Mouse (Mus musculus): Measurements from ENCODE around the gene Galntl6.

DNA sequence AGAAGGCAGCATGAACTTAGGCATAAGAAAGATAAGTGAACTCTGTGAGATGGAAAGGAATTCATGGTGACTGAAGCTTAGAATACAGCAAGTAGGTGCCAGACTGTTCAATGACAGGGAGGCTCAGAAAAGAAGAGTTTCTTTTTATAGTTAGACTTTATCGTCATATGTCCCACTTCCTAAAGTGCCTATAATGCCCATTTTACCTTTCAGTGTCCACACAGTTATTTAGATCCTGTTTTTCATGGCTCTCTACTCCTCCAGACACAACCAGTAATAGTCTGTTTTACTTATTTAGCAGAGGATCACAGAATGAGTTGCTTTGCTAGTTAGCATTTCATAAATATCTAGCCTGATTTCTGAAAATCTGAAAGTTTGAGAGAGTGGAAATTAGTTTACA, 838.7 kb downstream of the Galntl6 start:
- no peak for TF ChIP-seq CTCF (IDR thresholded peaks at IDR 0.05; ENCODE audit: extremely low read depth, insufficient read depth, insufficient read length, insufficient replicate concordance)
- TF ChIP-seq POLR2A (IDR thresholded peaks at IDR 0.05; ENCODE audit: low read depth, low read length), result no peak
